Mouse (Mus musculus) intestine, embryonic 16.5 days (tissue): ENCODE measurements around the gene Sun2. TPM values are rescaled to one million over a fixed set of nuclear protein-coding genes. Genes with fewer than 3 reads are reported as not detected.

Experiments
- ATAC-seq: fragments of 200-750 bp; cut with Nextera tagmentation; 2 replicates; pipeline ENCODE4 v1.8.0; 2017; ENCODE audit warnings: moderate TSS enrichment, moderate library complexity
- H3K27ac ChIP-seq: fragments of 300-500 bp; sonication (generic); 2 replicates; pipeline ENCODE4 v1.5.1; 2014; ENCODE audit warnings: mild to moderate bottlenecking, low read length
- H3K27me3 ChIP-seq: fragments of 300-500 bp; sonication (generic); replicated peaks from 2 replicates; pipeline ENCODE4 v1.6.1; 2014; ENCODE audit warnings: low read length, control low read depth, mixed read lengths; ENCODE audit not compliant: control insufficient read depth, insufficient read depth
- H3K36me3 ChIP-seq: fragments of 300-500 bp; sonication (generic); 2 replicates; pipeline ENCODE4 v1.6.1; 2014; ENCODE audit warnings: low read length, control low read depth; ENCODE audit not compliant: control insufficient read depth, insufficient read depth
- H3K4me1 ChIP-seq: fragments of 300-500 bp; sonication (generic); 2 replicates; pipeline ENCODE4 v1.6.1; 2014; ENCODE audit warnings: low read length, control low read depth, mixed read lengths; ENCODE audit not compliant: control insufficient read depth, insufficient read depth
- H3K4me2 ChIP-seq: fragments of 300-500 bp; sonication (generic); 2 replicates; pipeline ENCODE4 v1.6.1; 2014; ENCODE audit warnings: low read depth, low read length, control low read depth
- H3K4me3 ChIP-seq: fragments of 300-500 bp; sonication (generic); 2 replicates; pipeline ENCODE4 v1.5.1; 2014; ENCODE audit warnings: mild to moderate bottlenecking, low read length
- H3K9ac ChIP-seq: fragments of 300-500 bp; sonication (generic); 2 replicates; pipeline ENCODE4 v1.6.1; 2014; ENCODE audit warnings: low read depth, low read length
- H3K9me3 ChIP-seq: fragments of 300-500 bp; sonication (generic); 2 replicates; pipeline ENCODE4 v1.6.1; 2016; ENCODE audit warnings: low read length, control low read depth; ENCODE audit not compliant: control insufficient read depth
- WGBS: fragments of 180-500 bp; shearing (Covaris S2); extraction: QIAGEN DNeasy Blood & Tissue Kit; methylation state at CpG from one replicate; pipeline ENCODE4 v1.1.7; 2014; 5-methylcytosine and 5-hydroxymethylcytosine counted together
- polyA plus RNA-seq: library from polyadenylated mRNA; unstranded; fragments of >200 nt; fragmentation: Nextera tagmentation; extraction: Ambion mirVana; gene quantifications from 2 replicates; pipeline ENCODE4 v1.2.1, GENCODE M21; 2015

Gene Sun2
- polyA plus RNA-seq, 1 experiment from 2014 or later: 3.3 TPM

GRCm38 (mm10) chr15:79770629-79771240 lies 28.4 kb upstream of the Sun2 start:
- Histone ChIP-seq H3K9ac (no peak overlapping the region), H3K36me3 (no peaks in the 10 kb centered on the region), H3K9me3 (no peaks in the 10 kb centered on the region), H3K4me3 (no peak overlapping the region), H3K4me1 (peaks cover 12% of the 10 kb centered on the region), H3K27me3 (no peaks in the 10 kb centered on the region), H3K27ac (no peak overlapping the region), H3K4me2 (no peak overlapping the region)
- no peak for ATAC-seq
- 76% methylated on average over 21 of the region's 21 CpGs for WGBS

GRCm38 (mm10) chr15:79768302-79768701 lies 26.0 kb upstream of the Sun2 start:
- no peaks in the 10 kb centered on the region for H3K36me3 ChIP-seq
- H3K27ac ChIP-seq: no peak overlapping the region
- ATAC-seq: no peak
- peaks cover 7% of the 10 kb centered on the region for H3K4me1 ChIP-seq
- H3K27me3 ChIP-seq: no peaks in the 10 kb centered on the region
- no peak overlapping the region for H3K9ac ChIP-seq
- H3K4me3 ChIP-seq: no peak overlapping the region
- no peaks in the 10 kb centered on the region for H3K9me3 ChIP-seq
- H3K4me2 ChIP-seq: no peak overlapping the region
- WGBS: 70% methylated on average over 6 of the region's 6 CpGs

- 76% methylated on average over 16 of the region's 16 CpGs for WGBS
Measured at GRCm38 (mm10) chr15:79767327-79767961, 25.1 kb upstream of the Sun2 start.

GRCm38 (mm10) chr15:79766586-79767071 lies 24.3 kb upstream of the Sun2 start:
- Histone ChIP-seq H3K9ac (no peak overlapping the region), H3K4me2 (no peak overlapping the region), H3K36me3 (no peaks in the 10 kb centered on the region), H3K4me3 (no peak overlapping the region), H3K27me3 (no peaks in the 10 kb centered on the region), H3K4me1 (0 out of 2 replicates have a peak, but pooled peaks cover 4% of the 10 kb centered on the region), H3K9me3 (no peaks in the 10 kb centered on the region), H3K27ac (no peak overlapping the region)
- ATAC-seq: no peak
- 82% methylated on average over 10 of the region's 10 CpGs for WGBS

More at GRCm38 (mm10) chr15:79767327-79767961, 25.1 kb upstream of the Sun2 start:
- H3K4me2 ChIP-seq: no peak overlapping the region
- H3K27ac ChIP-seq: no peak overlapping the region
- H3K9me3 ChIP-seq: no peaks in the 10 kb centered on the region
- ATAC-seq: no peak
- H3K27me3 ChIP-seq: no peaks in the 10 kb centered on the region
- no peaks in the 10 kb centered on the region for H3K36me3 ChIP-seq
- no peak overlapping the region for H3K9ac ChIP-seq
- no peak overlapping the region for H3K4me3 ChIP-seq
- H3K4me1 ChIP-seq: 0 out of 2 replicates have a peak, but pooled peaks cover 4% of the 10 kb centered on the region

- no peak overlapping the region for H3K9ac ChIP-seq
- H3K4me1 ChIP-seq: 0 out of 2 replicates have a peak, but pooled peaks cover 4% of the 10 kb centered on the region
- no peak overlapping the region for H3K4me2 ChIP-seq
- no peak for ATAC-seq
- no peak overlapping the region for H3K27ac ChIP-seq
- H3K4me3 ChIP-seq: no peak overlapping the region
- WGBS: 50% methylated on average over 10 of the region's 10 CpGs
- no peaks in the 10 kb centered on the region for H3K9me3 ChIP-seq
- no peaks in the 10 kb centered on the region for H3K27me3 ChIP-seq
- H3K36me3 ChIP-seq: no peaks in the 10 kb centered on the region
Measured at GRCm38 (mm10) chr15:79766168-79766567, 23.8 kb upstream of the Sun2 start.

GRCm38 (mm10) chr15:79765361-79765760 lies 23.0 kb upstream of the Sun2 start:
- WGBS: 75% methylated on average over 2 of the region's 2 CpGs
- ATAC-seq: no peak; the same call in 1 of the 2 replicates

GRCm38 (mm10) chr15:79764539-79765267 lies 22.4 kb upstream of the Sun2 start:
- 0 out of 2 replicates have a peak, but pooled peaks cover 2% of the 10 kb centered on the region for H3K36me3 ChIP-seq
- H3K9me3 ChIP-seq: no peaks in the 10 kb centered on the region
- ATAC-seq: no peak
- no peaks in the 10 kb centered on the region for H3K27me3 ChIP-seq
- no peak overlapping the region for H3K9ac ChIP-seq
- no peak overlapping the region for H3K27ac ChIP-seq
- H3K4me3 ChIP-seq: no peak overlapping the region
- 0 out of 2 replicates have a peak, but pooled peaks cover 4% of the 10 kb centered on the region for H3K4me1 ChIP-seq
- no peak overlapping the region for H3K4me2 ChIP-seq
- 79% methylated on average over 11 of the region's 11 CpGs for WGBS

More at GRCm38 (mm10) chr15:79765361-79765760, 23.0 kb upstream of the Sun2 start:
- H3K9ac ChIP-seq: no peak overlapping the region
- H3K4me3 ChIP-seq: no peak overlapping the region
- no peak overlapping the region for H3K27ac ChIP-seq
- H3K9me3 ChIP-seq: no peaks in the 10 kb centered on the region
- no peaks in the 10 kb centered on the region for H3K27me3 ChIP-seq
- H3K4me2 ChIP-seq: no peak overlapping the region
- 0 out of 2 replicates have a peak, but pooled peaks cover 4% of the 10 kb centered on the region for H3K4me1 ChIP-seq
- 0 out of 2 replicates have a peak, but pooled peaks cover 2% of the 10 kb centered on the region for H3K36me3 ChIP-seq

GRCm38 (mm10) chr15:79763601-79764246 lies 21.4 kb upstream of the Sun2 start:
- WGBS: 77% methylated on average over 7 of the region's 7 CpGs
- no peak overlapping the region for H3K27ac ChIP-seq
- H3K4me3 ChIP-seq: no peak overlapping the region
- no peak overlapping the region for H3K9ac ChIP-seq
- 0 out of 2 replicates have a peak, but pooled peaks cover 4% of the 10 kb centered on the region for H3K4me1 ChIP-seq
- H3K9me3 ChIP-seq: no peaks in the 10 kb centered on the region
- no peak for ATAC-seq
- H3K36me3 ChIP-seq: 0 out of 2 replicates have a peak, but pooled peaks cover 2% of the 10 kb centered on the region
- no peaks in the 10 kb centered on the region for H3K27me3 ChIP-seq
- no peak overlapping the region for H3K4me2 ChIP-seq

GRCm38 (mm10) chr15:79763001-79763400 lies 20.7 kb upstream of the Sun2 start:
- Histone ChIP-seq H3K27me3 (no peaks in the 10 kb centered on the region), H3K9me3 (no peaks in the 10 kb centered on the region), H3K36me3 (0 out of 2 replicates have a peak, but pooled peaks cover 2% of the 10 kb centered on the region), H3K4me3 (no peak overlapping the region), H3K27ac (no peak overlapping the region), H3K9ac (no peak overlapping the region), H3K4me2 (no peak overlapping the region), H3K4me1 (0 out of 2 replicates have a peak, but pooled peaks cover 4% of the 10 kb centered on the region)
- no peak for ATAC-seq
- 90% methylated on average over 9 of the region's 9 CpGs for WGBS
